Mouse (Mus musculus): Measurements from ENCODE around the gene Plk5. TPM values are rescaled to one million over a fixed set of nuclear protein-coding genes. Genes with fewer than 3 reads are reported as not detected.

Plk5 gene
- total and polyA plus RNA-seq, 3 experiments = 0.50 to 2.7 (median 0.63) TPM

- TF ChIP-seq EP300 (IDR thresholded peaks at IDR 0.05; ENCODE audit: insufficient read depth, low read depth, low read length) (no peak), CTCF (IDR thresholded peaks at IDR 0.05) (no peak), POLR2A (IDR thresholded peaks at IDR 0.05; ENCODE audit: insufficient read depth, low read depth, low read length) (no peak)
- H3K36me3 ChIP-seq (ENCODE audit: control insufficient read depth, insufficient read depth, low read length) = no peaks in the 10 kb centered on the region
- intact Hi-C loops (cut with DNase I) = no loop called here
- H3K27me3 ChIP-seq (ENCODE audit: control insufficient read depth, insufficient read depth, low read length) = no peaks in the 10 kb centered on the region
- H3K4me1 ChIP-seq (ENCODE audit: control insufficient read depth, insufficient read depth, low read length) = peaks cover 5% of the 10 kb centered on the region
- no peak overlapping the region for H3K27ac ChIP-seq
- H3K9ac ChIP-seq (ENCODE audit: low read depth, low read length) = no peak overlapping the region
- no peak overlapping the region for H3K4me3 ChIP-seq
- peaks cover 4% of the 10 kb centered on the region for H3K79me2 ChIP-seq (replicated peaks; ENCODE audit: control insufficient read depth, insufficient read depth, low read length)
- DNase-seq = no peak
- WGBS = 46% methylated on average over 4 of the region's 4 CpGs
Measured at GRCm38 (mm10) chr10:80389185-80389708, 33.0 kb downstream of the Plk5 start.

GRCm38 (mm10) chr10:80390697-80391096 lies 34.4 kb downstream of the Plk5 start:
- Histone ChIP-seq H3K79me2 (replicated peaks; ENCODE audit: control insufficient read depth, insufficient read depth, low read length) (peaks cover 4% of the 10 kb centered on the region), H3K9ac (ENCODE audit: low read depth, low read length) (no peak overlapping the region), H3K36me3 (ENCODE audit: control insufficient read depth, insufficient read depth, low read length) (no peaks in the 10 kb centered on the region), H3K27ac (no peak overlapping the region), H3K4me1 (ENCODE audit: control insufficient read depth, insufficient read depth, low read length) (peaks cover 2% of the 10 kb centered on the region; the same call in 1 of the 2 replicates), H3K4me3 (no peak overlapping the region), H3K27me3 (ENCODE audit: control insufficient read depth, insufficient read depth, low read length) (no peaks in the 10 kb centered on the region)
- WGBS = 72% methylated on average over 9 of the region's 9 CpGs
- TF ChIP-seq POLR2A (IDR thresholded peaks at IDR 0.05; ENCODE audit: insufficient read depth, low read depth, low read length) (no peak), CTCF (IDR thresholded peaks at IDR 0.05) (no peak), EP300 (IDR thresholded peaks at IDR 0.05; ENCODE audit: insufficient read depth, low read depth, low read length) (no peak)
- intact Hi-C loops (cut with DNase I) = no loop called here
- DNase-seq = no peak

- TF ChIP-seq EP300 (IDR thresholded peaks at IDR 0.05; ENCODE audit: insufficient read depth, low read depth, low read length) (no peak), CTCF (IDR thresholded peaks at IDR 0.05) (no peak), POLR2A (IDR thresholded peaks at IDR 0.05; ENCODE audit: insufficient read depth, low read depth, low read length) (no peak)
Measured at GRCm38 (mm10) chr10:80392687-80393086, 36.4 kb downstream of the Plk5 start.

GRCm38 (mm10) chr10:80395025-80395627 lies 38.9 kb downstream of the Plk5 start:
- no peak overlapping the region for H3K4me3 ChIP-seq
- peaks cover 4% of the 10 kb centered on the region for H3K79me2 ChIP-seq (replicated peaks; ENCODE audit: control insufficient read depth, insufficient read depth, low read length)
- WGBS = 95% methylated on average over 35 of the region's 35 CpGs
- no peak for DNase-seq
- no peak overlapping the region for H3K27ac ChIP-seq
- TF ChIP-seq CTCF (IDR thresholded peaks at IDR 0.05) (no peak), EP300 (IDR thresholded peaks at IDR 0.05; ENCODE audit: insufficient read depth, low read depth, low read length) (no peak), POLR2A (IDR thresholded peaks at IDR 0.05; ENCODE audit: insufficient read depth, low read depth, low read length) (no peak)
- H3K36me3 ChIP-seq (ENCODE audit: control insufficient read depth, insufficient read depth, low read length) = no peaks in the 10 kb centered on the region
- H3K9ac ChIP-seq (ENCODE audit: low read depth, low read length) = no peak overlapping the region
- no peaks in the 10 kb centered on the region for H3K27me3 ChIP-seq (ENCODE audit: control insufficient read depth, insufficient read depth, low read length)
- intact Hi-C loops (cut with DNase I) = loop anchor here (5.0 kb wide), 1 partner anchor 37 kb away; the partner anchor contains the start of gene Tcf3
- peaks cover 6% of the 10 kb centered on the region for H3K4me1 ChIP-seq (ENCODE audit: control insufficient read depth, insufficient read depth, low read length)

More at GRCm38 (mm10) chr10:80392687-80393086, 36.4 kb downstream of the Plk5 start:
- Histone ChIP-seq H3K79me2 (replicated peaks; ENCODE audit: control insufficient read depth, insufficient read depth, low read length) (peaks cover 2% of the 10 kb centered on the region), H3K9ac (ENCODE audit: low read depth, low read length) (no peak overlapping the region), H3K4me3 (no peak overlapping the region), H3K4me1 (ENCODE audit: control insufficient read depth, insufficient read depth, low read length) (peaks cover 4% of the 10 kb centered on the region), H3K27me3 (ENCODE audit: control insufficient read depth, insufficient read depth, low read length) (no peaks in the 10 kb centered on the region), H3K36me3 (ENCODE audit: control insufficient read depth, insufficient read depth, low read length) (no peaks in the 10 kb centered on the region), H3K27ac (no peak overlapping the region)
- intact Hi-C loops (cut with DNase I) = no loop called here
- 87% methylated on average over 5 of the region's 5 CpGs for WGBS
- no peak for DNase-seq

GRCm38 (mm10) chr10:80396822-80397523 lies 40.7 kb downstream of the Plk5 start:
- TF ChIP-seq CTCF (IDR thresholded peaks at IDR 0.05) = no peak
- no peak for TF ChIP-seq EP300 (IDR thresholded peaks at IDR 0.05; ENCODE audit: insufficient read depth, low read depth, low read length)
- no peak for TF ChIP-seq POLR2A (IDR thresholded peaks at IDR 0.05; ENCODE audit: insufficient read depth, low read depth, low read length)
- H3K79me2 ChIP-seq (replicated peaks; ENCODE audit: control insufficient read depth, insufficient read depth, low read length) = peaks cover 4% of the 10 kb centered on the region
- intact Hi-C loops (cut with DNase I) = loop anchor here (5.0 kb wide), 1 partner anchor 35 kb away; the partner anchor contains the start of gene Tcf3
- H3K36me3 ChIP-seq (ENCODE audit: control insufficient read depth, insufficient read depth, low read length) = no peaks in the 10 kb centered on the region
- peaks cover 9% of the 10 kb centered on the region for H3K4me1 ChIP-seq (ENCODE audit: control insufficient read depth, insufficient read depth, low read length)
- 85% methylated on average over 11 of the region's 11 CpGs for WGBS
- DNase-seq = no peak
- H3K4me3 ChIP-seq = no peak overlapping the region
- H3K27ac ChIP-seq = no peak overlapping the region
- no peaks in the 10 kb centered on the region for H3K27me3 ChIP-seq (ENCODE audit: control insufficient read depth, insufficient read depth, low read length)
- H3K9ac ChIP-seq (ENCODE audit: low read depth, low read length) = no peak overlapping the region

Data from heart, adult 2 months (tissue).